Mouse (Mus musculus): ENCODE results near the gene Tmem262. TPM values are rescaled to one million over a fixed set of nuclear protein-coding genes. Genes with fewer than 3 reads are reported as not detected.

The Tmem262 gene
- polyA plus RNA-seq, 1 experiment from 2014 or later, result not detected

GRCm38 (mm10) chr19:6066571-6066970 lies 13.3 kb upstream of the Tmem262 start:
- Histone ChIP-seq H3K27ac (ENCODE audit: low read depth, low read length) (peak overlapping the region; percentile 88), H3K36me3 (ENCODE audit: control insufficient read depth, insufficient read depth, low read length) (peaks cover 19% of the 10 kb centered on the region), H3K27me3 (replicated peaks; ENCODE audit: control insufficient read depth, insufficient read depth, low read length) (no peaks in the 10 kb centered on the region), H3K4me1 (replicated peaks; ENCODE audit: control insufficient read depth, insufficient read depth, low read length) (peaks cover 21% of the 10 kb centered on the region), H3K4me3 (ENCODE audit: low read depth, low read length) (peak overlapping the region; percentile 67), H3K9me3 (ENCODE audit: control insufficient read depth, low read length) (no peaks in the 10 kb centered on the region), H3K4me2 (peak overlapping the region; percentile 98), H3K9ac (ENCODE audit: low read depth, low read length) (peak overlapping the region; percentile 72)
- ATAC-seq (replicated peaks; ENCODE audit: low FRiP score) (no peak), DNase-seq (ENCODE audit: low spot score) (no peak)
- WGBS, result 42% methylated on average over 5 of the region's 5 CpGs

GRCm38 (mm10) chr19:6067011-6067723 lies 12.7 kb upstream of the Tmem262 start:
- H3K27ac ChIP-seq (ENCODE audit: low read depth, low read length), result peak overlapping the region; percentile 88
- peak overlapping the region; percentile 67 for H3K4me3 ChIP-seq (ENCODE audit: low read depth, low read length)
- DNase-seq (ENCODE audit: low spot score) (peak; percentile 87), ATAC-seq (replicated peaks; ENCODE audit: low FRiP score) (peak; percentile 79)
- no peaks in the 10 kb centered on the region for H3K9me3 ChIP-seq (ENCODE audit: control insufficient read depth, low read length)
- peaks cover 18% of the 10 kb centered on the region for H3K4me1 ChIP-seq (replicated peaks; ENCODE audit: control insufficient read depth, insufficient read depth, low read length)
- peak overlapping the region; percentile 72 for H3K9ac ChIP-seq (ENCODE audit: low read depth, low read length)
- WGBS, result under 1% methylated on average over 30 of the region's 30 CpGs
- H3K4me2 ChIP-seq, result peak overlapping the region; percentile 98
- no peaks in the 10 kb centered on the region for H3K27me3 ChIP-seq (replicated peaks; ENCODE audit: control insufficient read depth, insufficient read depth, low read length)
- H3K36me3 ChIP-seq (ENCODE audit: control insufficient read depth, insufficient read depth, low read length), result peaks cover 19% of the 10 kb centered on the region

- Histone ChIP-seq H3K9me3 (ENCODE audit: control insufficient read depth, low read length) (no peaks in the 10 kb centered on the region), H3K4me1 (replicated peaks; ENCODE audit: control insufficient read depth, insufficient read depth, low read length) (peaks cover 14% of the 10 kb centered on the region), H3K4me2 (peak within 1 kb of the TSS; percentile 98), H3K27ac (ENCODE audit: low read depth, low read length) (peak within 1 kb of the TSS; percentile 88), H3K27me3 (replicated peaks; ENCODE audit: control insufficient read depth, insufficient read depth, low read length) (no peaks in the 10 kb centered on the region), H3K36me3 (ENCODE audit: control insufficient read depth, insufficient read depth, low read length) (peaks cover 23% of the 10 kb centered on the region), H3K4me3 (ENCODE audit: low read depth, low read length) (peak within 1 kb of the TSS; percentile 67), H3K9ac (ENCODE audit: low read depth, low read length) (peak within 1 kb of the TSS; percentile 72)
- ATAC-seq (replicated peaks; ENCODE audit: low FRiP score) (peak; percentile 92), DNase-seq (ENCODE audit: low spot score) (peak; percentile 92)
- 14% methylated on average over 33 of the region's 33 CpGs for WGBS
Measured at GRCm38 (mm10) chr19:6067724-6068415, 12.0 kb upstream of the Tmem262 start, which contains the start of gene Tm7sf2. Gene Tm7sf2 (minus strand): TSS chr19:6068373.

GRCm38 (mm10) chr19:6068951-6069350 lies 10.9 kb upstream of the Tmem262 start:
- no peak for ATAC-seq (replicated peaks; ENCODE audit: low FRiP score)
- 83% methylated on average over 4 of the region's 4 CpGs for WGBS

GRCm38 (mm10) chr19:6069851-6070250 lies 10.0 kb upstream of the Tmem262 start:
- Histone ChIP-seq H3K4me2 (no peak overlapping the region), H3K9me3 (ENCODE audit: control insufficient read depth, low read length) (no peaks in the 10 kb centered on the region), H3K4me1 (replicated peaks; ENCODE audit: control insufficient read depth, insufficient read depth, low read length) (peaks cover 14% of the 10 kb centered on the region), H3K27me3 (replicated peaks; ENCODE audit: control insufficient read depth, insufficient read depth, low read length) (no peaks in the 10 kb centered on the region), H3K27ac (ENCODE audit: low read depth, low read length) (0 out of 2 replicates have a peak overlapping the region, but pooled peaks have one; percentile 43), H3K9ac (ENCODE audit: low read depth, low read length) (no peak overlapping the region), H3K36me3 (ENCODE audit: control insufficient read depth, insufficient read depth, low read length) (peaks cover 27% of the 10 kb centered on the region), H3K4me3 (ENCODE audit: low read depth, low read length) (no peak overlapping the region)
- ATAC-seq (replicated peaks; ENCODE audit: low FRiP score), result no peak
- 90% methylated on average over 10 of the region's 10 CpGs for WGBS
- DNase-seq (ENCODE audit: low spot score), result no peak

More at GRCm38 (mm10) chr19:6068951-6069350, 10.9 kb upstream of the Tmem262 start:
- H3K27me3 ChIP-seq (replicated peaks; ENCODE audit: control insufficient read depth, insufficient read depth, low read length), result no peaks in the 10 kb centered on the region
- peaks cover 24% of the 10 kb centered on the region for H3K36me3 ChIP-seq (ENCODE audit: control insufficient read depth, insufficient read depth, low read length)
- H3K4me2 ChIP-seq, result no peak overlapping the region
- no peak overlapping the region; the same call in 1 of the 2 replicates for H3K4me3 ChIP-seq (ENCODE audit: low read depth, low read length)
- no peak overlapping the region for H3K27ac ChIP-seq (ENCODE audit: low read depth, low read length)
- H3K9me3 ChIP-seq (ENCODE audit: control insufficient read depth, low read length), result no peaks in the 10 kb centered on the region
- no peak for DNase-seq (ENCODE audit: low spot score)
- H3K9ac ChIP-seq (ENCODE audit: low read depth, low read length), result no peak overlapping the region
- peaks cover 14% of the 10 kb centered on the region for H3K4me1 ChIP-seq (replicated peaks; ENCODE audit: control insufficient read depth, insufficient read depth, low read length)

- no peak for ATAC-seq (replicated peaks; ENCODE audit: low FRiP score)
- DNase-seq (ENCODE audit: low spot score), result no peak
Measured at GRCm38 (mm10) chr19:6070571-6071250, 9.1 kb upstream of the Tmem262 start.

GRCm38 (mm10) chr19:6071261-6071660 lies 8.6 kb upstream of the Tmem262 start:
- peaks cover 30% of the 10 kb centered on the region for H3K36me3 ChIP-seq (ENCODE audit: control insufficient read depth, insufficient read depth, low read length)
- WGBS, result 92% methylated on average over 19 of the region's 19 CpGs
- DNase-seq (ENCODE audit: low spot score), result no peak

More at GRCm38 (mm10) chr19:6070571-6071250, 9.1 kb upstream of the Tmem262 start:
- Histone ChIP-seq H3K9ac (ENCODE audit: low read depth, low read length) (no peak overlapping the region), H3K4me1 (replicated peaks; ENCODE audit: control insufficient read depth, insufficient read depth, low read length) (peaks cover 14% of the 10 kb centered on the region), H3K36me3 (ENCODE audit: control insufficient read depth, insufficient read depth, low read length) (peaks cover 30% of the 10 kb centered on the region), H3K4me2 (no peak overlapping the region), H3K27ac (ENCODE audit: low read depth, low read length) (no peak overlapping the region), H3K27me3 (replicated peaks; ENCODE audit: control insufficient read depth, insufficient read depth, low read length) (no peaks in the 10 kb centered on the region), H3K9me3 (ENCODE audit: control insufficient read depth, low read length) (no peaks in the 10 kb centered on the region), H3K4me3 (ENCODE audit: low read depth, low read length) (no peak overlapping the region)
- 87% methylated on average over 31 of the region's 31 CpGs for WGBS

GRCm38 (mm10) chr19:6073889-6074288 lies 5.9 kb upstream of the Tmem262 start:
- H3K27ac ChIP-seq (ENCODE audit: low read depth, low read length), result no peak overlapping the region
- no peak overlapping the region for H3K9ac ChIP-seq (ENCODE audit: low read depth, low read length)
- H3K36me3 ChIP-seq (ENCODE audit: control insufficient read depth, insufficient read depth, low read length), result peaks cover 27% of the 10 kb centered on the region
- peaks cover 6% of the 10 kb centered on the region for H3K4me1 ChIP-seq (replicated peaks; ENCODE audit: control insufficient read depth, insufficient read depth, low read length)
- no peak overlapping the region for H3K4me3 ChIP-seq (ENCODE audit: low read depth, low read length)
- no peak overlapping the region for H3K4me2 ChIP-seq
- DNase-seq (ENCODE audit: low spot score) (no peak), ATAC-seq (replicated peaks; ENCODE audit: low FRiP score) (no peak)
- WGBS, result 90% methylated on average over 5 of the region's 5 CpGs
- H3K9me3 ChIP-seq (ENCODE audit: control insufficient read depth, low read length), result no peaks in the 10 kb centered on the region
- no peaks in the 10 kb centered on the region for H3K27me3 ChIP-seq (replicated peaks; ENCODE audit: control insufficient read depth, insufficient read depth, low read length)

More at GRCm38 (mm10) chr19:6071261-6071660, 8.6 kb upstream of the Tmem262 start:
- Histone ChIP-seq H3K4me2 (no peak overlapping the region), H3K9me3 (ENCODE audit: control insufficient read depth, low read length) (no peaks in the 10 kb centered on the region), H3K27me3 (replicated peaks; ENCODE audit: control insufficient read depth, insufficient read depth, low read length) (no peaks in the 10 kb centered on the region), H3K4me3 (ENCODE audit: low read depth, low read length) (no peak overlapping the region), H3K9ac (ENCODE audit: low read depth, low read length) (no peak overlapping the region), H3K27ac (ENCODE audit: low read depth, low read length) (no peak overlapping the region), H3K4me1 (replicated peaks; ENCODE audit: control insufficient read depth, insufficient read depth, low read length) (peaks cover 16% of the 10 kb centered on the region)
- ATAC-seq (replicated peaks; ENCODE audit: low FRiP score), result no peak
